Mouse (Mus musculus): ENCODE data around the gene Gm10061. TPM values are rescaled to one million over a fixed set of nuclear protein-coding genes. Genes with fewer than 3 reads are reported as not detected.
"Not testable (repeated sequence)": the region's sequence is repeated elsewhere in the genome, so short reads cannot be mapped to it uniquely, and the experiment has no call there.

Gene Gm10061
- not detected in 2 replicates for polyA plus RNA-seq (2015; fragmentation: Nextera tagmentation; extraction: Ambion mirVana)

GRCm38 (mm10) chr16:89150786-89151185 lies at the start of gene Gm10061:
Gm10061 (plus strand) TSS chr16:89151086.
- no peaks in the 10 kb centered on the region for H3K4me1 ChIP-seq (ENCODE audit: insufficient read depth, low read length)
- WGBS = 100% methylated on average over 1 of the region's 1 CpGs
- no peaks in the 10 kb centered on the region for H3K36me3 ChIP-seq (ENCODE audit: insufficient read depth, low read length)
- no peak within 1 kb of the TSS for H3K9ac ChIP-seq (replicated peaks; ENCODE audit: low read length)
- H3K4me2 ChIP-seq (replicated peaks; ENCODE audit: low read depth, low read length) = no peak within 1 kb of the TSS
- H3K27me3 ChIP-seq (ENCODE audit: insufficient read depth, low read length) = no peaks in the 10 kb centered on the region
- H3K27ac ChIP-seq (ENCODE audit: low read length) = no peak within 1 kb of the TSS
- no peak for ATAC-seq (ENCODE audit: low FRiP score, low TSS enrichment)
- 0 out of 2 replicates have a peak, but pooled peaks cover 7% of the 10 kb centered on the region for H3K9me3 ChIP-seq (ENCODE audit: low read length)
- no peak within 1 kb of the TSS for H3K4me3 ChIP-seq (ENCODE audit: low read length)

GRCm38 (mm10) chr16:89140551-89140950 lies 10.3 kb upstream of the Gm10061 start, which contains the start of gene Gm6358:
Gm6358 (plus strand) TSS chr16:89140851.
- Histone ChIP-seq H3K27ac (ENCODE audit: low read length) (no peak within 1 kb of the TSS), H3K4me2 (replicated peaks; ENCODE audit: low read depth, low read length) (no peak within 1 kb of the TSS), H3K4me1 (ENCODE audit: insufficient read depth, low read length) (no peaks in the 10 kb centered on the region), H3K4me3 (ENCODE audit: low read length) (no peak within 1 kb of the TSS), H3K9me3 (ENCODE audit: low read length) (no peaks in the 10 kb centered on the region), H3K9ac (replicated peaks; ENCODE audit: low read length) (no peak within 1 kb of the TSS), H3K27me3 (ENCODE audit: insufficient read depth, low read length) (no peaks in the 10 kb centered on the region), H3K36me3 (ENCODE audit: insufficient read depth, low read length) (no peaks in the 10 kb centered on the region)
- ATAC-seq (ENCODE audit: low FRiP score, low TSS enrichment) = no peak
- WGBS = 97% methylated on average over 1 of the region's 1 CpGs

GRCm38 (mm10) chr16:89157652-89158051 lies 6.8 kb downstream of the Gm10061 start, which contains the start of gene Gm9789:
Gm9789 (plus strand) TSS chr16:89157952.
- no peak for ATAC-seq (ENCODE audit: low FRiP score, low TSS enrichment)

GRCm38 (mm10) chr16:89169190-89169589 lies 18.3 kb downstream of the Gm10061 start, which contains the start of gene Gm7735:
Gm7735 (plus strand) TSS chr16:89169490.
- not testable (repeated sequence) for H3K9me3 ChIP-seq (ENCODE audit: low read length); H3K4me2 ChIP-seq (replicated peaks; ENCODE audit: low read depth, low read length); H3K27me3 ChIP-seq (ENCODE audit: insufficient read depth, low read length); H3K4me3 ChIP-seq (ENCODE audit: low read length); H3K27ac ChIP-seq (ENCODE audit: low read length); ATAC-seq (ENCODE audit: low FRiP score, low TSS enrichment); H3K9ac ChIP-seq (replicated peaks; ENCODE audit: low read length); H3K4me1 ChIP-seq (ENCODE audit: insufficient read depth, low read length); H3K36me3 ChIP-seq (ENCODE audit: insufficient read depth, low read length)

More at GRCm38 (mm10) chr16:89157652-89158051, 6.8 kb downstream of the Gm10061 start, which contains the start of gene Gm9789:
- H3K27ac ChIP-seq (ENCODE audit: low read length) = no peak within 1 kb of the TSS
- H3K36me3 ChIP-seq (ENCODE audit: insufficient read depth, low read length) = no peaks in the 10 kb centered on the region
- H3K4me2 ChIP-seq (replicated peaks; ENCODE audit: low read depth, low read length) = no peak within 1 kb of the TSS
- H3K9me3 ChIP-seq (ENCODE audit: low read length) = no peaks in the 10 kb centered on the region
- H3K9ac ChIP-seq (replicated peaks; ENCODE audit: low read length) = no peak within 1 kb of the TSS
- no peaks in the 10 kb centered on the region for H3K4me1 ChIP-seq (ENCODE audit: insufficient read depth, low read length)
- WGBS = 78% methylated on average over 4 of the region's 4 CpGs
- H3K27me3 ChIP-seq (ENCODE audit: insufficient read depth, low read length) = no peaks in the 10 kb centered on the region
- no peak within 1 kb of the TSS for H3K4me3 ChIP-seq (ENCODE audit: low read length)

GRCm38 (mm10) chr16:89174435-89174834 lies 23.5 kb downstream of the Gm10061 start, which contains the start of gene 1110057P08Rik:
1110057P08Rik (plus strand) TSS chr16:89174735.
- Histone ChIP-seq H3K9ac (replicated peaks; ENCODE audit: low read length) (no peak within 1 kb of the TSS), H3K36me3 (ENCODE audit: insufficient read depth, low read length) (no peaks in the 10 kb centered on the region), H3K27me3 (ENCODE audit: insufficient read depth, low read length) (no peaks in the 10 kb centered on the region), H3K4me3 (ENCODE audit: low read length) (no peak within 1 kb of the TSS), H3K4me2 (replicated peaks; ENCODE audit: low read depth, low read length) (no peak within 1 kb of the TSS), H3K27ac (ENCODE audit: low read length) (no peak within 1 kb of the TSS), H3K4me1 (ENCODE audit: insufficient read depth, low read length) (no peaks in the 10 kb centered on the region), H3K9me3 (ENCODE audit: low read length) (no peaks in the 10 kb centered on the region)
- 83% methylated on average over 2 of the region's 2 CpGs for WGBS
- no peak for ATAC-seq (ENCODE audit: low FRiP score, low TSS enrichment)

- no peak for ATAC-seq (ENCODE audit: low FRiP score, low TSS enrichment)
- Histone ChIP-seq H3K9ac (replicated peaks; ENCODE audit: low read length) (no peak overlapping the region), H3K36me3 (ENCODE audit: insufficient read depth, low read length) (no peaks in the 10 kb centered on the region), H3K27me3 (ENCODE audit: insufficient read depth, low read length) (no peaks in the 10 kb centered on the region), H3K9me3 (ENCODE audit: low read length) (no peaks in the 10 kb centered on the region), H3K4me2 (replicated peaks; ENCODE audit: low read depth, low read length) (no peak overlapping the region), H3K27ac (ENCODE audit: low read length) (no peak overlapping the region), H3K4me3 (ENCODE audit: low read length) (no peak overlapping the region), H3K4me1 (ENCODE audit: insufficient read depth, low read length) (no peaks in the 10 kb centered on the region)
- 78% methylated on average over 4 of the region's 4 CpGs for WGBS
Measured at GRCm38 (mm10) chr16:89188621-89189020, 37.7 kb downstream of the Gm10061 start.

Other genes with a start within 250 kb of the Gm10061 start
- gene Krtap19-9b, start 218.8 kb upstream of the Gm10061 start, polyA plus RNA-seq (2015; fragmentation: Nextera tagmentation; extraction: Ambion mirVana) = not detected in 2 replicates
- not detected in 2 replicates for gene Krtap16-3, start 188.2 kb upstream of the Gm10061 start, polyA plus RNA-seq (2015; fragmentation: Nextera tagmentation; extraction: Ambion mirVana)
- not detected in 2 replicates for gene Krtap22-2, start 140.3 kb upstream of the Gm10061 start, polyA plus RNA-seq (2015; fragmentation: Nextera tagmentation; extraction: Ambion mirVana)
- not detected in 2 replicates for gene Gm10229, start 135.8 kb upstream of the Gm10061 start, polyA plus RNA-seq (2015; fragmentation: Nextera tagmentation; extraction: Ambion mirVana)
- gene Krtap6-1, start 119.4 kb upstream of the Gm10061 start, polyA plus RNA-seq (2015; fragmentation: Nextera tagmentation; extraction: Ambion mirVana) = not detected in 2 replicates
- gene Gm10228, start 109.6 kb upstream of the Gm10061 start, polyA plus RNA-seq (2015; fragmentation: Nextera tagmentation; extraction: Ambion mirVana) = not detected in 2 replicates
- not detected in 2 replicates for gene Krtap6-5, start 103.2 kb upstream of the Gm10061 start, polyA plus RNA-seq (2015; fragmentation: Nextera tagmentation; extraction: Ambion mirVana)
- gene 1110025L11Rik, start 87.1 kb upstream of the Gm10061 start, polyA plus RNA-seq (2015; fragmentation: Nextera tagmentation; extraction: Ambion mirVana) = not detected in 2 replicates
- not detected in 2 replicates for gene Krtap6-3, start 67.1 kb upstream of the Gm10061 start, polyA plus RNA-seq (2015; fragmentation: Nextera tagmentation; extraction: Ambion mirVana)
- gene Gm6358, start 10.2 kb upstream of the Gm10061 start, polyA plus RNA-seq (2015; fragmentation: Nextera tagmentation; extraction: Ambion mirVana) = not detected in 2 replicates
- not detected in 2 replicates for gene Gm9789, start 6.9 kb downstream of the Gm10061 start, polyA plus RNA-seq (2015; fragmentation: Nextera tagmentation; extraction: Ambion mirVana)
- not detected in 2 replicates for gene Gm7735, start 18.4 kb downstream of the Gm10061 start, polyA plus RNA-seq (2015; fragmentation: Nextera tagmentation; extraction: Ambion mirVana)
- not detected in 2 replicates for gene 1110057P08Rik, start 23.6 kb downstream of the Gm10061 start, polyA plus RNA-seq (2015; fragmentation: Nextera tagmentation; extraction: Ambion mirVana)
- not detected in 2 replicates for gene Krtap20-2, start 54.8 kb downstream of the Gm10061 start, polyA plus RNA-seq (2015; fragmentation: Nextera tagmentation; extraction: Ambion mirVana)

All from kidney, embryonic 16.5 days (tissue).